Mouse (Mus musculus) ES-Bruce4 (cell line): ENCODE data around the gene Ptges2. TPM values are rescaled to one million over a fixed set of nuclear protein-coding genes. Genes with fewer than 3 reads are reported as not detected.
A peak's percentile ranks its signal among the peaks of the same experiment; 100 is the strongest.

Experiments used
- H3K27ac ChIP-seq: 2 replicates; pipeline ENCODE4 v1.5.1; 2012; ENCODE audit warnings: low read length, inconsistent platforms; ENCODE audit not compliant: insufficient read depth
- H3K27me3 ChIP-seq: 2 replicates; pipeline ENCODE4 v1.6.1; 2012; ENCODE audit warnings: mild to moderate bottlenecking, low read length, inconsistent platforms; ENCODE audit not compliant: control insufficient read depth, poor library complexity, insufficient read depth, severe bottlenecking
- H3K36me3 ChIP-seq: 2 replicates; pipeline ENCODE4 v1.6.1; 2012; ENCODE audit warnings: inconsistent platforms, mild to moderate bottlenecking, low read length, moderate library complexity; ENCODE audit not compliant: control insufficient read depth, poor library complexity, insufficient read depth, severe bottlenecking
- H3K4me1 ChIP-seq: one replicate; pipeline ENCODE4 v1.8.1; 2011; ENCODE audit warnings: low read length; ENCODE audit not compliant: control insufficient read depth, insufficient read depth
- H3K4me3 ChIP-seq: 2 replicates; pipeline ENCODE4 v1.5.1; 2011; ENCODE audit warnings: low read depth, mild to moderate bottlenecking, low read length
- H3K9ac ChIP-seq: 2 replicates; pipeline ENCODE4 v1.6.1; 2012; ENCODE audit warnings: low read depth, mild to moderate bottlenecking, inconsistent platforms; ENCODE audit not compliant: poor library complexity, severe bottlenecking
- H3K9me3 ChIP-seq: replicated peaks from 2 replicates; pipeline ENCODE4 v1.6.1; 2012; ENCODE audit warnings: mild to moderate bottlenecking, low read length, inconsistent platforms; ENCODE audit not compliant: control insufficient read depth, poor library complexity, insufficient read depth, severe bottlenecking
- CTCF ChIP-seq: IDR thresholded peaks from one replicate; pipeline ENCODE4 v1.8.1; 2011; ENCODE audit warnings: low read depth, low read length
- EP300 ChIP-seq: IDR thresholded peaks from 2 replicates; pipeline ENCODE4 v1.6.1; 2011; ENCODE audit warnings: low read depth, low read length; ENCODE audit not compliant: insufficient read depth
- POLR2A ChIP-seq: IDR thresholded peaks from one replicate; pipeline ENCODE4 v1.8.1; 2011; ENCODE audit warnings: low read length; ENCODE audit not compliant: insufficient read depth
- polyA plus RNA-seq: library from polyadenylated mRNA; stranded (reverse); fragments of >200 nt; gene quantifications from 2 replicates; pipeline ENCODE4 v1.2.4, GENCODE M21; 2011; ENCODE audit warnings: low read depth; ENCODE audit not compliant: missing spikeins, insufficient read depth, insufficient read length

The Ptges2 gene
- polyA plus RNA-seq, result 18.1 and 22.2 TPM in 2 replicates

DNA sequence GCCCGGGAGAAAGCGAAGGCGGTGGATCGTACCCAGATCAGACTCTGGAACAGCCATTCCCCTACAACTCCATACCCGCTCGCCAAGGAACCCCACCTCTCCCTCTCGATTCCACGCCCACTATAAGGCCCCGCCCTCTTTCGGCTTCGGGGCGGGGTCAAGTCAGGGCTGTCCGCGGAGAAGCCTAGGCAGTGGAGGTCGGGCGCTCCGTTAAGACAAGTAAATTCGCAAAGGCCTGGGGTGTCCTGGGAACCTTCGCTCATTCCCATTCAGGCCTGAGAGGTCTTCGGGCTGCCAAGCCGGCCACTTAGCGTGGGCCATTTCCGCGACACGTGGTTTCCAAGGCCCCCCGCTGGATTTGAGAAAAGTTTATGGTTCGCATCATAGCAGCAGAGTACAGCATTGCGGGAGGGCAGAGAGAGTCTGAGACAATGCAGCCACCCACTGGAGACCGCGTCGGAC, at the start of gene Ptges2:
Gene Ptges2, plus strand, starts transcription at position 413 of the 462 bp plus-strand sequence.
- H3K4me3 ChIP-seq, result peak within 1 kb of the TSS; percentile 89
- no peaks in the 10 kb centered on the region for H3K36me3 ChIP-seq
- peak within 1 kb of the TSS; percentile 65 for H3K9ac ChIP-seq
- H3K4me1 ChIP-seq, result no peaks in the 10 kb centered on the region
- H3K27ac ChIP-seq, result no peak within 1 kb of the TSS
- H3K27me3 ChIP-seq, result no peaks in the 10 kb centered on the region
- TF ChIP-seq CTCF (no peak), EP300 (no peak), POLR2A (no peak)
- H3K9me3 ChIP-seq, result no peaks in the 10 kb centered on the region; the same call in 1 of the 2 replicates

DNA sequence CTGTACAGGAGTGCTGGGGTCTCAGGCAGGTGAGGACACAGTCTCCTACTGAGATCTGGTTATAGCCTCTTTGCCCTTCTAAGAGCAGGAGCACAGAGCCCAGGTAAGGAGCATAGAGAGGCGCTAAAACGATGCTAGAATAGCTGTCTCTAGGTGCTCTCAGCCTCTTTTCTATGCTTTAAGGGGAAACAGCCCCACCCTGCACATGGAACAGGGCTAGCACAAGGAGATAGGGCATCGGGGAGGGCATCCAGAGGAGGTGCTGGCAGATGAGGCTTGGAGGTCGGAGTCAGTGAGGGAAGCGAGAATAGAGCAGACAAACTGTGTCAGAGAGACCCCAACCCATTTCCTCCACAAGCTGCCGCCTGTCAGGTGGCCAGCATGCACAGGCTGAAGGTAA, 48.7 kb upstream of the Ptges2 start:
- H3K9ac ChIP-seq, result no peak overlapping the region
- no peak for TF ChIP-seq POLR2A
- TF ChIP-seq CTCF, result no peak
- no peak for TF ChIP-seq EP300
- H3K36me3 ChIP-seq, result no peaks in the 10 kb centered on the region

GRCm38 (mm10) chr2:32348311-32348710, 47.4 kb upstream of the Ptges2 start:
- Histone ChIP-seq H3K36me3 (no peaks in the 10 kb centered on the region), H3K9ac (no peak overlapping the region), H3K4me1 (peaks cover 16% of the 10 kb centered on the region), H3K9me3 (no peaks in the 10 kb centered on the region), H3K4me3 (no peak overlapping the region; the same call in 1 of the 2 replicates), H3K27ac (no peak overlapping the region), H3K27me3 (no peaks in the 10 kb centered on the region)
- TF ChIP-seq CTCF (no peak), EP300 (no peak), POLR2A (no peak)

More for the DNA sequence above, 48.7 kb upstream of the Ptges2 start:
- Histone ChIP-seq H3K4me1 (peaks cover 16% of the 10 kb centered on the region), H3K27ac (no peak overlapping the region), H3K4me3 (no peak overlapping the region), H3K9me3 (no peaks in the 10 kb centered on the region), H3K27me3 (no peaks in the 10 kb centered on the region)

DNA sequence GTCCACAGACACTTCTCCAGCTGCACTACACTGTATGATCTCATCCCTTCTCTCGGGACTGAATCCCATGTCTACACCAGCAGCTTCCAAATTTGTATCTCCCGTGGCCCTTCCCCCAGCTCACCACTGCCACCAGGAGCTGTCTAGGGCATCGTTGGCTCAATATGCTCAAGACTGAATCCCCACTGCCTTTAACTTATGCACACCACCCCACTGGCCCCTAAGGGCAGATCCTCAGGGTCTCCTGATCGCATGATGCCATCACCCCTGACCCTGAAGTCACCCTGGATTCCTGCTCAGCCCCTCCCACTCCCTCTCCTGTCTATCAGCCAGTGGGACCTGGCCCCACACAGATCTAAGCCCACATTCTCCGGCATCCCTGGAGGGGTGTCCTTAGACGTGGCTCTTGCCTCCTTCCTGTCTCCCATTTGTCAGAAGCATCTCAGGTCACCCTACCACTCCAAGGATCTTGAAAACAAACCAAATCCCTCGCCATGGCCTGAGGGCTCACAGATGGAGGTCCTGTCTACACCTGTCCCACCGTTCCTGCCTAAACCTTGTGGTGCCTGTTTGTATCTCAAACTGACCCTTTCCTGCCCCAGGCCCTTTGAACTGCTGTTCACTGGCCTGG, 46.0 kb upstream of the Ptges2 start:
- Histone ChIP-seq H3K27ac (no peak overlapping the region), H3K9me3 (no peaks in the 10 kb centered on the region), H3K4me1 (peaks cover 16% of the 10 kb centered on the region), H3K27me3 (no peaks in the 10 kb centered on the region), H3K4me3 (no peak overlapping the region), H3K36me3 (no peaks in the 10 kb centered on the region), H3K9ac (no peak overlapping the region)
- TF ChIP-seq CTCF, result no peak
- TF ChIP-seq EP300, result no peak
- TF ChIP-seq POLR2A, result no peak

DNA sequence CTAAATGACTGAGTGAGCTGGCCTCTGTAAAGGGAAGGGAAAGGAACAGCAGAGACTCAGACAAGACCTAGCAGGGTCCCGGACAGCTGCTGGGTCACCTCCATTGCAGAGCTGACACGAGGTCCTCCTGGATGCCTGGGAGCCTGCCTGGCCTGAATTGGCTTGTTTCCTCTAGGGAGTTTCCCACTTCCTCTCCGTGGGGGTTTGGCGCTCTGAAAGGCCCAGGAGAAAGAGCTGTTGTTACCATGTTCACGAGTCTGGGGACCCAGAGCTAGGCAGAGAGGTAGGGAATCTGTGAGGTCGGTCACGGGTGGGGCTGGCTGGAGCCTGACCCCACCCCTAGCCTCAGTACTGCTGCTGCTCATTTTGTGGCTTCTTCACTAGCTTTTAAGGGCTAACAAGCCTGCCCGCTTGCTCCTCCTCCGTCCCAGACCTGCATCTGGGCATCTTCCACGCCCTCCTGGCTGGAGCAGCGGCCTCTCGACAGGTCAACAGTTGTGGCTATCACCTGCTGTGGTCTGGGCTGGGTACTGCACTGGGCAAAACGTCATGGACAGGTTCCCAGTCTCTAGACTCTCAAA, 45.1 kb upstream of the Ptges2 start:
- Histone ChIP-seq H3K4me1 (peaks cover 16% of the 10 kb centered on the region), H3K36me3 (no peaks in the 10 kb centered on the region), H3K9me3 (no peaks in the 10 kb centered on the region), H3K27me3 (no peaks in the 10 kb centered on the region), H3K4me3 (no peak overlapping the region), H3K9ac (no peak overlapping the region), H3K27ac (no peak overlapping the region)
- TF ChIP-seq EP300, result no peak
- no peak for TF ChIP-seq POLR2A
- TF ChIP-seq CTCF, result no peak

- Histone ChIP-seq H3K4me1 (peaks cover 16% of the 10 kb centered on the region), H3K27ac (no peak overlapping the region), H3K9me3 (no peaks in the 10 kb centered on the region), H3K36me3 (no peaks in the 10 kb centered on the region), H3K27me3 (no peaks in the 10 kb centered on the region), H3K9ac (no peak overlapping the region), H3K4me3 (no peak overlapping the region)
- TF ChIP-seq POLR2A (no peak), CTCF (no peak), EP300 (no peak)
Measured at GRCm38 (mm10) chr2:32351471-32351961, 44.2 kb upstream of the Ptges2 start.
